Mouse (Mus musculus): ENCODE results near the gene Clta.

DNA sequence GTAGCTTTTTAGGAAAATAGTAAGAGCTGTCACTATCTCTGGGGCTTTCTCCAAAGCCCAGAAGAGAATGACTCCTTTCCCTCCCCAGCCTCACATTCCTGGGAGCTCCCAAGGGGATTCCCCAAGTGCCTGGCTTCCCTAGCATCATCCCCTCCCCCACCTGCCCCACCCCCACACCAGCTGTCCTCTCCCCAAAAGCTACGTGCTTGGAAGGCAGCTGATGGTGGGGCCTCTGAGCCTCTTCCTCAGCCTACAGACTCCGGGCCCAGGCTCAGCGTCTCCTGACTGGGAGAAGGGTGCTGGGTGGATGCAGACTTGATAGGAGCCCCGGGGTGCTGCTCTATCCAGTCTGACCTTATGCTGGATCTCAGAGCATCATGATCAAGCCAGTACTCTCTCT is 34.9 kb upstream of the Clta start:
- TF ChIP-seq TAL1 (IDR thresholded peaks at IDR 0.05; ENCODE audit: low read length), result no peak
- TF ChIP-seq GATA1 (IDR thresholded peaks at IDR 0.05; ENCODE audit: low read length), result no peak

Measured in erythroblast, embryonic 14.5 days (primary cell).